Mouse (Mus musculus): Measurements from ENCODE around the gene Fancc. TPM values are rescaled to one million over a fixed set of nuclear protein-coding genes. Genes with fewer than 3 reads are reported as not detected.

Fancc gene
- polyA plus RNA-seq, 1 experiment from 2014 or later = 15.8 TPM

- H3K4me3 ChIP-seq = no peak overlapping the region
- DNase-seq (ENCODE audit: low spot score) = no peak
- 0 out of 2 replicates have a peak, but pooled peaks cover 4% of the 10 kb centered on the region for H3K4me1 ChIP-seq
- WGBS = 86% methylated on average over 2 of the region's 2 CpGs
- H3K9me3 ChIP-seq = no peaks in the 10 kb centered on the region
- no peaks in the 10 kb centered on the region for H3K27me3 ChIP-seq (ENCODE audit: insufficient read depth, poor library complexity, severe bottlenecking)
- H3K27ac ChIP-seq = no peak overlapping the region
- H3K36me3 ChIP-seq = no peaks in the 10 kb centered on the region
Observed at GRCm38 (mm10) chr13:63404657-63405056, 92.4 kb downstream of the Fancc start.

- no peaks in the 10 kb centered on the region for H3K4me1 ChIP-seq
- no peaks in the 10 kb centered on the region for H3K36me3 ChIP-seq
- no peak overlapping the region; the same call in 1 of the 2 replicates for H3K27ac ChIP-seq
- no peaks in the 10 kb centered on the region for H3K27me3 ChIP-seq (ENCODE audit: insufficient read depth, poor library complexity, severe bottlenecking)
- no peak overlapping the region for H3K4me3 ChIP-seq
- no peak for DNase-seq (ENCODE audit: low spot score)
- WGBS = 59% methylated on average over 2 of the region's 2 CpGs
- no peaks in the 10 kb centered on the region for H3K9me3 ChIP-seq
Observed at GRCm38 (mm10) chr13:63402823-63403222, 94.3 kb downstream of the Fancc start.

- no peak for DNase-seq (ENCODE audit: low spot score)
- H3K36me3 ChIP-seq = 0 out of 2 replicates have a peak, but pooled peaks cover 2% of the 10 kb centered on the region
- H3K9me3 ChIP-seq = no peaks in the 10 kb centered on the region
- H3K4me3 ChIP-seq = no peak overlapping the region
- 91% methylated on average over 6 of the region's 6 CpGs for WGBS
- H3K27ac ChIP-seq = no peak overlapping the region
- H3K27me3 ChIP-seq (ENCODE audit: insufficient read depth, poor library complexity, severe bottlenecking) = no peaks in the 10 kb centered on the region
- H3K4me1 ChIP-seq = no peaks in the 10 kb centered on the region
Observed at GRCm38 (mm10) chr13:63400069-63400468, 97.0 kb downstream of the Fancc start.

GRCm38 (mm10) chr13:63397420-63397819 lies 99.7 kb downstream of the Fancc start:
- no peaks in the 10 kb centered on the region for H3K4me1 ChIP-seq

GRCm38 (mm10) chr13:63394304-63395063 lies 102.6 kb downstream of the Fancc start:
- H3K4me3 ChIP-seq = no peak overlapping the region

More at GRCm38 (mm10) chr13:63397420-63397819, 99.7 kb downstream of the Fancc start:
- no peak for DNase-seq (ENCODE audit: low spot score)
- Histone ChIP-seq H3K36me3 (0 out of 2 replicates have a peak, but pooled peaks cover 2% of the 10 kb centered on the region), H3K27me3 (ENCODE audit: insufficient read depth, poor library complexity, severe bottlenecking) (no peaks in the 10 kb centered on the region), H3K27ac (no peak overlapping the region), H3K9me3 (no peaks in the 10 kb centered on the region), H3K4me3 (no peak overlapping the region)
- WGBS = 91% methylated on average over 1 of the region's 1 CpGs

GRCm38 (mm10) chr13:63385234-63385633 lies 111.8 kb downstream of the Fancc start:
- WGBS = 83% methylated on average over 2 of the region's 2 CpGs
- Histone ChIP-seq H3K4me3 (no peak overlapping the region), H3K4me1 (no peaks in the 10 kb centered on the region), H3K27ac (no peak overlapping the region), H3K9me3 (no peaks in the 10 kb centered on the region), H3K27me3 (ENCODE audit: insufficient read depth, poor library complexity, severe bottlenecking) (no peaks in the 10 kb centered on the region), H3K36me3 (peaks cover 3% of the 10 kb centered on the region; the same call in 1 of the 2 replicates)
- DNase-seq (ENCODE audit: low spot score) = no peak

More at GRCm38 (mm10) chr13:63394304-63395063, 102.6 kb downstream of the Fancc start:
- Histone ChIP-seq H3K9me3 (no peaks in the 10 kb centered on the region), H3K27me3 (ENCODE audit: insufficient read depth, poor library complexity, severe bottlenecking) (no peaks in the 10 kb centered on the region), H3K36me3 (0 out of 2 replicates have a peak, but pooled peaks cover 2% of the 10 kb centered on the region), H3K4me1 (no peaks in the 10 kb centered on the region), H3K27ac (no peak overlapping the region)
- no peak for DNase-seq (ENCODE audit: low spot score)
- WGBS = 73% methylated on average over 7 of the region's 7 CpGs

GRCm38 (mm10) chr13:63384775-63385174 lies 112.3 kb downstream of the Fancc start:
- no peak overlapping the region for H3K27ac ChIP-seq
- no peaks in the 10 kb centered on the region for H3K4me1 ChIP-seq
- WGBS = 89% methylated on average over 3 of the region's 3 CpGs
- H3K36me3 ChIP-seq = peaks cover 3% of the 10 kb centered on the region; the same call in 1 of the 2 replicates
- DNase-seq (ENCODE audit: low spot score) = no peak
- no peaks in the 10 kb centered on the region for H3K27me3 ChIP-seq (ENCODE audit: insufficient read depth, poor library complexity, severe bottlenecking)
- H3K4me3 ChIP-seq = no peak overlapping the region
- H3K9me3 ChIP-seq = no peaks in the 10 kb centered on the region

GRCm38 (mm10) chr13:63382206-63382605 lies 114.9 kb downstream of the Fancc start:
- no peak for DNase-seq (ENCODE audit: low spot score)
- Histone ChIP-seq H3K27ac (no peak overlapping the region), H3K4me1 (no peaks in the 10 kb centered on the region), H3K4me3 (no peak overlapping the region), H3K36me3 (peaks cover 3% of the 10 kb centered on the region; the same call in 1 of the 2 replicates), H3K9me3 (no peaks in the 10 kb centered on the region), H3K27me3 (ENCODE audit: insufficient read depth, poor library complexity, severe bottlenecking) (no peaks in the 10 kb centered on the region)
- 72% methylated on average over 2 of the region's 2 CpGs for WGBS

GRCm38 (mm10) chr13:63373460-63374166 lies 123.5 kb downstream of the Fancc start:
- H3K27ac ChIP-seq = no peak overlapping the region
- 82% methylated on average over 7 of the region's 7 CpGs for WGBS
- no peak overlapping the region for H3K4me3 ChIP-seq
- DNase-seq (ENCODE audit: low spot score) = no peak
- H3K9me3 ChIP-seq = no peaks in the 10 kb centered on the region
- no peaks in the 10 kb centered on the region for H3K4me1 ChIP-seq
- no peaks in the 10 kb centered on the region for H3K27me3 ChIP-seq (ENCODE audit: insufficient read depth, poor library complexity, severe bottlenecking)
- H3K36me3 ChIP-seq = no peaks in the 10 kb centered on the region

GRCm38 (mm10) chr13:63361755-63362154 lies 135.3 kb downstream of the Fancc start:
- Histone ChIP-seq H3K27ac (no peak overlapping the region), H3K36me3 (no peaks in the 10 kb centered on the region), H3K9me3 (no peaks in the 10 kb centered on the region), H3K4me3 (no peak overlapping the region), H3K4me1 (peaks cover 11% of the 10 kb centered on the region; the same call in 1 of the 2 replicates), H3K27me3 (ENCODE audit: insufficient read depth, poor library complexity, severe bottlenecking) (no peaks in the 10 kb centered on the region)
- DNase-seq (ENCODE audit: low spot score) = no peak
- 63% methylated on average over 3 of the region's 3 CpGs for WGBS

- Histone ChIP-seq H3K9me3 (no peaks in the 10 kb centered on the region), H3K36me3 (no peaks in the 10 kb centered on the region), H3K4me1 (peaks cover 11% of the 10 kb centered on the region; the same call in 1 of the 2 replicates), H3K27ac (no peak overlapping the region), H3K4me3 (no peak overlapping the region), H3K27me3 (ENCODE audit: insufficient read depth, poor library complexity, severe bottlenecking) (no peaks in the 10 kb centered on the region)
- DNase-seq (ENCODE audit: low spot score) = no peak
- WGBS = 72% methylated on average over 4 of the region's 4 CpGs
Observed at GRCm38 (mm10) chr13:63360111-63360885, 136.8 kb downstream of the Fancc start.

GRCm38 (mm10) chr13:63359393-63359792 lies 137.7 kb downstream of the Fancc start:
- Histone ChIP-seq H3K36me3 (no peaks in the 10 kb centered on the region), H3K27me3 (ENCODE audit: insufficient read depth, poor library complexity, severe bottlenecking) (no peaks in the 10 kb centered on the region), H3K27ac (no peak overlapping the region), H3K4me1 (peaks cover 11% of the 10 kb centered on the region; the same call in 1 of the 2 replicates), H3K4me3 (no peak overlapping the region), H3K9me3 (no peaks in the 10 kb centered on the region)
- no peak for DNase-seq (ENCODE audit: low spot score)
- WGBS = 87% methylated on average over 4 of the region's 4 CpGs
